Mouse (Mus musculus) G1E (cell line): Measurements from ENCODE around the gene 2610528A11Rik.

ENCODE experiments used
- CTCF ChIP-seq: IDR thresholded peaks from 2 replicates; pipeline ENCODE4 v1.5.1; 2012; ENCODE audit warnings: low read depth, low read length, inconsistent platforms, mixed read lengths
- GATA1 ChIP-seq: IDR thresholded peaks from 2 replicates; pipeline ENCODE4 v1.6.1; 2012; ENCODE audit warnings: borderline replicate concordance, low read length, inconsistent platforms, mixed read lengths
- POLR2AphosphoS5 ChIP-seq: IDR thresholded peaks from 2 replicates; pipeline ENCODE4 v1.6.1; 2012; ENCODE audit warnings: low read depth, low read length, inconsistent platforms; ENCODE audit not compliant: insufficient replicate concordance
- TAL1 ChIP-seq: conservative IDR thresholded peaks from 2 replicates; pipeline ENCODE4 v1.6.1; 2012; ENCODE audit warnings: low read depth, low read length, inconsistent platforms, mixed read lengths

GRCm38 (mm10) chr14:37111371-37111770 is 2.5 kb downstream of the 2610528A11Rik start:
- no peak for TF ChIP-seq CTCF
- no peak for TF ChIP-seq GATA1
- no peak for TF ChIP-seq POLR2AphosphoS5
- TF ChIP-seq TAL1, result no peak
